Mouse (Mus musculus): ENCODE measurements around the gene Cpm. TPM values are rescaled to one million over a fixed set of nuclear protein-coding genes. Genes with fewer than 3 reads are reported as not detected.

Gene Cpm
- polyA plus RNA-seq, 1 experiment from 2014 or later = 2.7 TPM

GRCm38 (mm10) chr10:117642491-117643262 is 13.4 kb downstream of the Cpm start:
- no peak for ATAC-seq
- no peak overlapping the region for H3K4me3 ChIP-seq (ENCODE audit: low read length)
- 95% methylated on average over 15 of the region's 15 CpGs for WGBS
- H3K27me3 ChIP-seq (replicated peaks; ENCODE audit: control insufficient read depth, insufficient read depth, low read length) = no peaks in the 10 kb centered on the region
- no peaks in the 10 kb centered on the region; the same call in 1 of the 2 replicates for H3K4me1 ChIP-seq (ENCODE audit: control insufficient read depth, insufficient read depth, low read depth, low read length)
- H3K27ac ChIP-seq (ENCODE audit: low read depth, low read length) = no peak overlapping the region
- H3K9me3 ChIP-seq (ENCODE audit: control insufficient read depth, low read length) = no peaks in the 10 kb centered on the region
- H3K9ac ChIP-seq (ENCODE audit: low read depth, low read length) = no peak overlapping the region
- no peaks in the 10 kb centered on the region for H3K36me3 ChIP-seq (ENCODE audit: control insufficient read depth, insufficient read depth, low read length)
- H3K4me2 ChIP-seq (ENCODE audit: low read length) = no peak overlapping the region

- Histone ChIP-seq H3K4me2 (ENCODE audit: low read length) (no peak overlapping the region), H3K36me3 (ENCODE audit: control insufficient read depth, insufficient read depth, low read length) (no peaks in the 10 kb centered on the region), H3K4me1 (ENCODE audit: control insufficient read depth, insufficient read depth, low read depth, low read length) (no peaks in the 10 kb centered on the region; the same call in 1 of the 2 replicates), H3K27me3 (replicated peaks; ENCODE audit: control insufficient read depth, insufficient read depth, low read length) (no peaks in the 10 kb centered on the region), H3K27ac (ENCODE audit: low read depth, low read length) (no peak overlapping the region), H3K9ac (ENCODE audit: low read depth, low read length) (no peak overlapping the region), H3K9me3 (ENCODE audit: control insufficient read depth, low read length) (no peaks in the 10 kb centered on the region), H3K4me3 (ENCODE audit: low read length) (no peak overlapping the region)
- 76% methylated on average over 6 of the region's 6 CpGs for WGBS
- ATAC-seq = no peak
Measured at GRCm38 (mm10) chr10:117643302-117643701, 14.0 kb downstream of the Cpm start.

GRCm38 (mm10) chr10:117643711-117644428 is 14.6 kb downstream of the Cpm start:
- Histone ChIP-seq H3K27ac (ENCODE audit: low read depth, low read length) (no peak overlapping the region), H3K9me3 (ENCODE audit: control insufficient read depth, low read length) (no peaks in the 10 kb centered on the region), H3K36me3 (ENCODE audit: control insufficient read depth, insufficient read depth, low read length) (no peaks in the 10 kb centered on the region), H3K4me1 (ENCODE audit: control insufficient read depth, insufficient read depth, low read depth, low read length) (no peaks in the 10 kb centered on the region; the same call in 1 of the 2 replicates), H3K4me3 (ENCODE audit: low read length) (no peak overlapping the region), H3K4me2 (ENCODE audit: low read length) (no peak overlapping the region), H3K9ac (ENCODE audit: low read depth, low read length) (no peak overlapping the region), H3K27me3 (replicated peaks; ENCODE audit: control insufficient read depth, insufficient read depth, low read length) (no peaks in the 10 kb centered on the region)
- no peak for ATAC-seq
- WGBS = 86% methylated on average over 12 of the region's 12 CpGs

GRCm38 (mm10) chr10:117644429-117644748 is 15.1 kb downstream of the Cpm start:
- no peak overlapping the region for H3K4me3 ChIP-seq (ENCODE audit: low read length)
- 86% methylated on average over 8 of the region's 8 CpGs for WGBS
- no peak for ATAC-seq
- no peak overlapping the region for H3K27ac ChIP-seq (ENCODE audit: low read depth, low read length)
- no peak overlapping the region for H3K9ac ChIP-seq (ENCODE audit: low read depth, low read length)
- no peaks in the 10 kb centered on the region for H3K36me3 ChIP-seq (ENCODE audit: control insufficient read depth, insufficient read depth, low read length)
- H3K4me2 ChIP-seq (ENCODE audit: low read length) = no peak overlapping the region
- H3K9me3 ChIP-seq (ENCODE audit: control insufficient read depth, low read length) = no peaks in the 10 kb centered on the region
- no peaks in the 10 kb centered on the region; the same call in 1 of the 2 replicates for H3K4me1 ChIP-seq (ENCODE audit: control insufficient read depth, insufficient read depth, low read depth, low read length)
- no peaks in the 10 kb centered on the region for H3K27me3 ChIP-seq (replicated peaks; ENCODE audit: control insufficient read depth, insufficient read depth, low read length)

DNA sequence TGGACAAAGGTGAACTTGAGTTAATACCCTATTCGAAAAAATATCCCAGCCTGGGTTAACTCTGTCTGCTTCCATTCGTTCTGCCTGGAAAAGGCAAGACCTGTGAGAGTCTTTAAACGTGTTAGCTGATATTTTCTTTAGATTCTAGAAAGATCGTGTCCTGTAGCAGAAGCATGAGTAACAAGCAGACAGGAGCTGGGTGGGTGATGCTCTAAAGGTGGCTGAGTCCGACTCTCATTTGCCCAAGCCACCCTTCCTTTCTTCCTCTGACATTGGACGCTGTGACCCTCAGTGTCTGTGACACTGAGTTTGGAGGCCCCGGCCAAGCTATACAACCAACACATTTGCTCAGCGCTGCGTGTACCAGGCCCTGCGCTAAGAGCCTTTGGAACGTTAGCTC is 15.5 kb downstream of the Cpm start:
- Histone ChIP-seq H3K9me3 (ENCODE audit: control insufficient read depth, low read length) (no peaks in the 10 kb centered on the region), H3K4me3 (ENCODE audit: low read length) (no peak overlapping the region), H3K27ac (ENCODE audit: low read depth, low read length) (no peak overlapping the region), H3K4me2 (ENCODE audit: low read length) (no peak overlapping the region), H3K9ac (ENCODE audit: low read depth, low read length) (no peak overlapping the region), H3K27me3 (replicated peaks; ENCODE audit: control insufficient read depth, insufficient read depth, low read length) (no peaks in the 10 kb centered on the region), H3K4me1 (ENCODE audit: control insufficient read depth, insufficient read depth, low read depth, low read length) (no peaks in the 10 kb centered on the region; the same call in 1 of the 2 replicates), H3K36me3 (ENCODE audit: control insufficient read depth, insufficient read depth, low read length) (no peaks in the 10 kb centered on the region)
- 87% methylated on average over 11 of the region's 11 CpGs for WGBS
- no peak for ATAC-seq

- no peak overlapping the region for H3K4me2 ChIP-seq (ENCODE audit: low read length)
- H3K36me3 ChIP-seq (ENCODE audit: control insufficient read depth, insufficient read depth, low read length) = no peaks in the 10 kb centered on the region
- no peaks in the 10 kb centered on the region for H3K27me3 ChIP-seq (replicated peaks; ENCODE audit: control insufficient read depth, insufficient read depth, low read length)
- H3K9me3 ChIP-seq (ENCODE audit: control insufficient read depth, low read length) = no peaks in the 10 kb centered on the region
- H3K4me3 ChIP-seq (ENCODE audit: low read length) = no peak overlapping the region
- no peak overlapping the region for H3K27ac ChIP-seq (ENCODE audit: low read depth, low read length)
- ATAC-seq = no peak
- WGBS = 66% methylated on average over 7 of the region's 7 CpGs
- H3K9ac ChIP-seq (ENCODE audit: low read depth, low read length) = no peak overlapping the region
- no peaks in the 10 kb centered on the region; the same call in 1 of the 2 replicates for H3K4me1 ChIP-seq (ENCODE audit: control insufficient read depth, insufficient read depth, low read depth, low read length)
Measured at GRCm38 (mm10) chr10:117645487-117645964, 16.2 kb downstream of the Cpm start.

- H3K4me1 ChIP-seq (ENCODE audit: control insufficient read depth, insufficient read depth, low read depth, low read length) = no peaks in the 10 kb centered on the region; the same call in 1 of the 2 replicates
- H3K9ac ChIP-seq (ENCODE audit: low read depth, low read length) = no peak overlapping the region
- H3K4me2 ChIP-seq (ENCODE audit: low read length) = no peak overlapping the region
- ATAC-seq = peak; percentile 11; the same call in 1 of the 2 replicates
- H3K27me3 ChIP-seq (replicated peaks; ENCODE audit: control insufficient read depth, insufficient read depth, low read length) = no peaks in the 10 kb centered on the region
- no peaks in the 10 kb centered on the region for H3K36me3 ChIP-seq (ENCODE audit: control insufficient read depth, insufficient read depth, low read length)
- no peak overlapping the region for H3K27ac ChIP-seq (ENCODE audit: low read depth, low read length)
- no peak overlapping the region for H3K4me3 ChIP-seq (ENCODE audit: low read length)
- 89% methylated on average over 5 of the region's 5 CpGs for WGBS
- H3K9me3 ChIP-seq (ENCODE audit: control insufficient read depth, low read length) = no peaks in the 10 kb centered on the region
Measured at GRCm38 (mm10) chr10:117646482-117647157, 17.3 kb downstream of the Cpm start.

- Histone ChIP-seq H3K9me3 (ENCODE audit: control insufficient read depth, low read length) (no peaks in the 10 kb centered on the region), H3K4me1 (ENCODE audit: control insufficient read depth, insufficient read depth, low read depth, low read length) (no peaks in the 10 kb centered on the region; the same call in 1 of the 2 replicates), H3K9ac (ENCODE audit: low read depth, low read length) (no peak overlapping the region), H3K27me3 (replicated peaks; ENCODE audit: control insufficient read depth, insufficient read depth, low read length) (no peaks in the 10 kb centered on the region), H3K4me3 (ENCODE audit: low read length) (no peak overlapping the region), H3K27ac (ENCODE audit: low read depth, low read length) (no peak overlapping the region), H3K4me2 (ENCODE audit: low read length) (no peak overlapping the region), H3K36me3 (ENCODE audit: control insufficient read depth, insufficient read depth, low read length) (no peaks in the 10 kb centered on the region)
- WGBS = 24% methylated on average over 13 of the region's 13 CpGs
- peak; percentile 90 for ATAC-seq
Measured at GRCm38 (mm10) chr10:117647158-117647505, 17.8 kb downstream of the Cpm start.

DNA sequence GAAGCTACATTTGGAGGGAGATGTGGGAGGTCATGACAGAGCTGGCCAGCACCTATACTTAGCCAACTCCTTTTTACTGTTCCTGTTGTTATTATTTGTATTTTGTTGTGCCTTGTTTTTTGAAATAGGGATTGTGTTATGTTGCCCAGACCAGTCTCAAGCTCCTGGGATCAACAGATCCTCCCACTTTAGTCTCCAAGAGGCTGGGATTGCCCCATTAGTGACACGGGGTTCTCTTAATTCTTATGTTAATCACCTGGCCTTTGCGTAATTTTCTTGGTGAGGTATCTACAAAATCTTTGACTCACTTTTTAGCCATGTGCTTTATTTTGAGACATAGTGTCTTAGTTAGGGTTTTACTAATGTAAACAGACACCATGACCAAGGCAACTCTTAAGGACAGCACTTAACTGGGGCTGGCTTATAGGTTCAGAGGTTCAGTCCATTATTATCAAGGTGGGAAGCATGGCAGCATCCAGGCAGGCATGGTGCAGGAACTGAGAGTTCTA is 18.7 kb downstream of the Cpm start:
- no peaks in the 10 kb centered on the region for H3K27me3 ChIP-seq (replicated peaks; ENCODE audit: control insufficient read depth, insufficient read depth, low read length)
- H3K36me3 ChIP-seq (ENCODE audit: control insufficient read depth, insufficient read depth, low read length) = no peaks in the 10 kb centered on the region
- no peak for ATAC-seq
- H3K4me2 ChIP-seq (ENCODE audit: low read length) = no peak overlapping the region
- 80% methylated on average over 2 of the region's 2 CpGs for WGBS
- H3K4me1 ChIP-seq (ENCODE audit: control insufficient read depth, insufficient read depth, low read depth, low read length) = no peaks in the 10 kb centered on the region; the same call in 1 of the 2 replicates
- no peak overlapping the region for H3K9ac ChIP-seq (ENCODE audit: low read depth, low read length)
- H3K4me3 ChIP-seq (ENCODE audit: low read length) = no peak overlapping the region
- H3K9me3 ChIP-seq (ENCODE audit: control insufficient read depth, low read length) = no peaks in the 10 kb centered on the region
- no peak overlapping the region for H3K27ac ChIP-seq (ENCODE audit: low read depth, low read length)
